Mouse (Mus musculus) MEL (cell line): Measurements from ENCODE around the gene Ppp1r9b.
"Not testable (repeated sequence)": the region's sequence is repeated elsewhere in the genome, so short reads cannot be mapped to it uniquely, and the experiment has no call there.

Experiments used
- CTCF ChIP-seq, 3 experiments: IDR thresholded peaks in 2 of 3; conservative IDR thresholded peaks in 1 of 3; 2 replicates each; pipeline ENCODE4 v1.5.1; 2011 to 2012; ENCODE audit warnings: low read length in 3 of 3, low read depth in 2 of 3, mild to moderate bottlenecking in 2 of 3, improper control_type of control experiment in 1 of 3, inconsistent platforms in 1 of 3, mixed read lengths in 1 of 3, moderate library complexity in 1 of 3; ENCODE audit not compliant: control insufficient read depth in 1 of 3, insufficient read depth in 1 of 3, poor library complexity in 1 of 3, severe bottlenecking in 1 of 3
- EP300 ChIP-seq, 2 experiments: IDR thresholded peaks; 2 replicates each; pipeline ENCODE4 v1.6.1; 2011; ENCODE audit warnings: improper control_type of control experiment in 2 of 2, low read length in 2 of 2, low read depth in 1 of 2, mild to moderate bottlenecking in 1 of 2
- HCFC1 ChIP-seq: IDR thresholded peaks from 2 replicates; pipeline ENCODE4 v1.6.1; 2012; ENCODE audit warnings: low read depth, mild to moderate bottlenecking, inconsistent platforms, low read length, improper control_type of control experiment, moderate library complexity
- JUND ChIP-seq: IDR thresholded peaks from 2 replicates; pipeline ENCODE4 v1.6.1; 2011; ENCODE audit warnings: low read depth, mild to moderate bottlenecking, improper control_type of control experiment, low read length
- MAFK ChIP-seq: IDR thresholded peaks from 2 replicates; pipeline ENCODE4 v1.6.1; 2011; ENCODE audit warnings: low read depth, mild to moderate bottlenecking, low read length, improper control_type of control experiment, borderline replicate concordance
- MXI1 ChIP-seq: IDR thresholded peaks from 2 replicates; pipeline ENCODE4 v1.6.1; 2011; ENCODE audit warnings: mild to moderate bottlenecking, low read depth, low read length, improper control_type of control experiment
- POLR2A ChIP-seq, 2 experiments: IDR thresholded peaks; 2 replicates each; pipeline ENCODE4 v1.6.1; 2011 to 2012; ENCODE audit warnings: low read length in 2 of 2, mild to moderate bottlenecking in 2 of 2, control low read depth in 1 of 2, improper control_type of control experiment in 1 of 2, low read depth in 1 of 2, moderate library complexity in 1 of 2; ENCODE audit not compliant: control insufficient read depth in 1 of 2, insufficient read depth in 1 of 2, poor library complexity in 1 of 2
- POLR2AphosphoS2 ChIP-seq: IDR thresholded peaks from 2 replicates; pipeline ENCODE4 v1.6.1; 2011; ENCODE audit warnings: low read length, improper control_type of control experiment
- TAL1 ChIP-seq: IDR thresholded peaks from 2 replicates; pipeline ENCODE4 v1.6.1; 2012; ENCODE audit warnings: mild to moderate bottlenecking, inconsistent platforms, low read length, moderate library complexity, mixed read lengths
- TCF12 ChIP-seq: IDR thresholded peaks from 2 replicates; pipeline ENCODE4 v1.6.1; 2014; ENCODE audit warnings: low read depth, mild to moderate bottlenecking, inconsistent platforms, low read length, improper control_type of control experiment, moderate library complexity
- USF1 ChIP-seq: IDR thresholded peaks from 2 replicates; pipeline ENCODE4 v1.6.1; 2014; ENCODE audit warnings: low read depth, mild to moderate bottlenecking, inconsistent platforms, low read length, improper control_type of control experiment, moderate library complexity
- USF2 ChIP-seq, 2 experiments: IDR thresholded peaks; 2 replicates each; pipeline ENCODE4 v1.6.1; 2011 to 2012; ENCODE audit warnings: improper control_type of control experiment in 2 of 2, low read length in 2 of 2, borderline replicate concordance in 1 of 2, inconsistent platforms in 1 of 2, low read depth in 1 of 2, mild to moderate bottlenecking in 1 of 2; ENCODE audit not compliant: insufficient read depth in 1 of 2

- not testable (repeated sequence) for TF ChIP-seq POLR2A (IDR thresholded peaks at IDR 0.05; ENCODE audit: control insufficient read depth in 1 of 2, insufficient read depth in 1 of 2, low read depth in 1 of 2, low read length in 2 of 2, poor library complexity in 1 of 2); TCF12; POLR2AphosphoS2; USF1; CTCF (IDR thresholded peaks at IDR 0.05 in 2 of 3, conservative IDR thresholded peaks at IDR 0.05 in 1 of 3; ENCODE audit: control insufficient read depth in 1 of 3, insufficient read depth in 1 of 3, low read depth in 2 of 3, low read length in 3 of 3, poor library complexity in 1 of 3, severe bottlenecking in 1 of 3); USF2 (IDR thresholded peaks at IDR 0.05; ENCODE audit: borderline replicate concordance in 1 of 2, insufficient read depth in 1 of 2, low read depth in 1 of 2, low read length in 2 of 2); HCFC1; MXI1; MAFK; EP300 (IDR thresholded peaks at IDR 0.05; ENCODE audit: low read depth in 1 of 2, low read length in 2 of 2); JUND; TAL1
Measured at GRCm38 (mm10) chr11:94969709-94970108, 21.1 kb upstream of the Ppp1r9b start.
